Mouse (Mus musculus) liver, postnatal 0 days (tissue): Measurements from ENCODE around the gene Drc1. TPM values are rescaled to one million over a fixed set of nuclear protein-coding genes. Genes with fewer than 3 reads are reported as not detected.

Experiments used
- ATAC-seq: fragments of 200-750 bp; cut with Nextera tagmentation; 2 replicates; pipeline ENCODE4 v1.8.0; 2017; ENCODE audit warnings: mild to moderate bottlenecking, moderate library complexity
- DNase-seq: peaks from one replicate; pipeline ENCODE4 v3.0.0-alpha.2; 2016
- H3K27ac ChIP-seq: fragments of 300-500 bp; sonication (generic); 2 replicates; pipeline ENCODE4 v1.5.1; 2014; ENCODE audit warnings: antibody characterized with exemption, moderate library complexity, mild to moderate bottlenecking, low read depth
- H3K27me3 ChIP-seq: fragments of 300-500 bp; sonication (generic); 2 replicates; pipeline ENCODE4 v1.6.1; 2014; ENCODE audit warnings: low read length, control low read depth, mixed read lengths; ENCODE audit not compliant: insufficient read depth
- H3K36me3 ChIP-seq: fragments of 300-500 bp; sonication (generic); replicated peaks from 2 replicates; pipeline ENCODE4 v1.6.1; 2014; ENCODE audit warnings: mild to moderate bottlenecking, control low read depth, low read length, moderate library complexity, mixed read lengths; ENCODE audit not compliant: insufficient read depth
- H3K4me1 ChIP-seq: fragments of 300-500 bp; sonication (generic); 2 replicates; pipeline ENCODE4 v1.6.1; 2014; ENCODE audit warnings: antibody characterized with exemption, mild to moderate bottlenecking, control low read depth; ENCODE audit not compliant: insufficient read depth
- H3K4me2 ChIP-seq: fragments of 300-500 bp; sonication (generic); 2 replicates; pipeline ENCODE4 v1.6.1; 2014; ENCODE audit warnings: low read depth, mild to moderate bottlenecking, low read length, moderate library complexity, mixed read lengths
- H3K4me3 ChIP-seq: fragments of 300-500 bp; sonication (generic); 2 replicates; pipeline ENCODE4 v1.5.1; 2014; ENCODE audit warnings: low read depth, low read length
- H3K9ac ChIP-seq: fragments of 300-500 bp; sonication (generic); replicated peaks from 2 replicates; pipeline ENCODE4 v1.6.1; 2014; ENCODE audit warnings: mild to moderate bottlenecking, moderate library complexity
- H3K9me3 ChIP-seq: fragments of 300-500 bp; sonication (generic); 2 replicates; pipeline ENCODE4 v1.6.1; 2016; ENCODE audit warnings: mild to moderate bottlenecking, control low read depth, low read length, mixed read lengths
- CTCF ChIP-seq: sonication (generic); IDR thresholded peaks from 2 replicates; pipeline ENCODE4 v1.5.1; 2016; ENCODE audit warnings: antibody characterized with exemption, low read depth
- EP300 ChIP-seq: IDR thresholded peaks from 2 replicates; pipeline ENCODE4 v1.6.1; 2016; ENCODE audit warnings: antibody characterized with exemption, low read depth, mild to moderate bottlenecking
- WGBS: fragments of 180-500 bp; shearing (Covaris S2); extraction: QIAGEN DNeasy Blood & Tissue Kit; methylation state at CpG from one replicate; pipeline ENCODE4 v1.1.7; 2014; ENCODE audit not compliant: insufficient replicate concordance; 5-methylcytosine and 5-hydroxymethylcytosine counted together
- polyA plus RNA-seq: library from polyadenylated mRNA; unstranded; fragments of >200 nt; fragmentation: Nextera tagmentation; extraction: Ambion mirVana; gene quantifications from 2 replicates; pipeline ENCODE4 v1.2.1, GENCODE M21; 2015

Drc1 gene
- polyA plus RNA-seq, 1 experiment from 2014 or later, result 0.31 TPM

- no peaks in the 10 kb centered on the region for H3K4me1 ChIP-seq
- no peak overlapping the region for H3K4me2 ChIP-seq
- no peak for DNase-seq
- ATAC-seq, result no peak
- no peaks in the 10 kb centered on the region for H3K36me3 ChIP-seq
- no peak overlapping the region for H3K4me3 ChIP-seq
- 0 out of 2 replicates have a peak, but pooled peaks cover 6% of the 10 kb centered on the region for H3K27me3 ChIP-seq
- H3K27ac ChIP-seq, result no peak overlapping the region
- no peaks in the 10 kb centered on the region for H3K9me3 ChIP-seq
- H3K9ac ChIP-seq, result no peak overlapping the region
- 78% methylated on average over 4 of the region's 4 CpGs for WGBS
- no peak for TF ChIP-seq CTCF
- TF ChIP-seq EP300, result no peak
Measured at GRCm38 (mm10) chr5:30279446-30279845, 1.7 kb upstream of the Drc1 start.

- DNase-seq (no peak), ATAC-seq (no peak)
- 0 out of 2 replicates have a peak, but pooled peaks cover 6% of the 10 kb centered on the region for H3K27me3 ChIP-seq
- peak overlapping the region; percentile 34; the same call in 1 of the 2 replicates for H3K4me2 ChIP-seq
- H3K36me3 ChIP-seq, result no peaks in the 10 kb centered on the region
- no peaks in the 10 kb centered on the region for H3K4me1 ChIP-seq
- no peak overlapping the region for H3K9ac ChIP-seq
- peaks cover 3% of the 10 kb centered on the region; the same call in 1 of the 2 replicates for H3K9me3 ChIP-seq
- H3K4me3 ChIP-seq, result no peak overlapping the region
- WGBS, result 39% methylated on average over 9 of the region's 9 CpGs
- no peak overlapping the region for H3K27ac ChIP-seq
- TF ChIP-seq EP300, result no peak
- TF ChIP-seq CTCF, result no peak
Measured at GRCm38 (mm10) chr5:30280864-30281263, 324 bp upstream of the Drc1 start.

GRCm38 (mm10) chr5:30285944-30286799 lies 5.0 kb downstream of the Drc1 start:
- peaks cover 5% of the 10 kb centered on the region; the same call in 1 of the 2 replicates for H3K4me1 ChIP-seq
- DNase-seq (no peak), ATAC-seq (no peak)
- WGBS, result 52% methylated on average over 10 of the region's 10 CpGs
- no peak for TF ChIP-seq CTCF
- no peak for TF ChIP-seq EP300
- no peaks in the 10 kb centered on the region for H3K36me3 ChIP-seq
- peak overlapping the region; percentile 10; the same call in 1 of the 2 replicates for H3K4me2 ChIP-seq
- H3K4me3 ChIP-seq, result no peak overlapping the region; the same call in 1 of the 2 replicates
- 0 out of 2 replicates have a peak, but pooled peaks cover 4% of the 10 kb centered on the region for H3K27me3 ChIP-seq
- H3K9me3 ChIP-seq, result peaks cover 3% of the 10 kb centered on the region; the same call in 1 of the 2 replicates
- H3K27ac ChIP-seq, result 0 out of 2 replicates have a peak overlapping the region, but pooled peaks have one; percentile 34
- H3K9ac ChIP-seq, result no peak overlapping the region

- Histone ChIP-seq H3K4me1 (peaks cover 5% of the 10 kb centered on the region; the same call in 1 of the 2 replicates), H3K4me2 (0 out of 2 replicates have a peak overlapping the region, but pooled peaks have one; percentile 6), H3K9me3 (peaks cover 3% of the 10 kb centered on the region; the same call in 1 of the 2 replicates), H3K36me3 (no peaks in the 10 kb centered on the region), H3K27ac (0 out of 2 replicates have a peak overlapping the region, but pooled peaks have one; percentile 6), H3K27me3 (no peaks in the 10 kb centered on the region), H3K4me3 (no peak overlapping the region), H3K9ac (no peak overlapping the region)
- ATAC-seq (peak; percentile 61), DNase-seq (no peak)
- TF ChIP-seq CTCF (no peak), EP300 (no peak)
- WGBS, result 59% methylated on average over 9 of the region's 9 CpGs
Measured at GRCm38 (mm10) chr5:30287106-30287882, 6.1 kb downstream of the Drc1 start.

- no peaks in the 10 kb centered on the region for H3K9me3 ChIP-seq
- H3K36me3 ChIP-seq, result no peaks in the 10 kb centered on the region
- H3K4me1 ChIP-seq, result no peaks in the 10 kb centered on the region
- 66% methylated on average over 5 of the region's 5 CpGs for WGBS
- H3K4me3 ChIP-seq, result no peak overlapping the region
- H3K4me2 ChIP-seq, result no peak overlapping the region
- no peak overlapping the region for H3K9ac ChIP-seq
- TF ChIP-seq EP300 (no peak), CTCF (no peak)
- H3K27me3 ChIP-seq, result no peaks in the 10 kb centered on the region
- DNase-seq (no peak), ATAC-seq (no peak)
- H3K27ac ChIP-seq, result no peak overlapping the region
Measured at GRCm38 (mm10) chr5:30340815-30341214, 59.6 kb downstream of the Drc1 start.
